Mouse (Mus musculus) retina, adult 2 months (tissue): ENCODE measurements around the gene Pgf.

Experiments
- DNase-seq: peaks from one replicate; pipeline ENCODE4 v3.0.0-alpha.2; 2012; ENCODE audit warnings: low read depth, low spot score

Gene Pgf

DNA sequence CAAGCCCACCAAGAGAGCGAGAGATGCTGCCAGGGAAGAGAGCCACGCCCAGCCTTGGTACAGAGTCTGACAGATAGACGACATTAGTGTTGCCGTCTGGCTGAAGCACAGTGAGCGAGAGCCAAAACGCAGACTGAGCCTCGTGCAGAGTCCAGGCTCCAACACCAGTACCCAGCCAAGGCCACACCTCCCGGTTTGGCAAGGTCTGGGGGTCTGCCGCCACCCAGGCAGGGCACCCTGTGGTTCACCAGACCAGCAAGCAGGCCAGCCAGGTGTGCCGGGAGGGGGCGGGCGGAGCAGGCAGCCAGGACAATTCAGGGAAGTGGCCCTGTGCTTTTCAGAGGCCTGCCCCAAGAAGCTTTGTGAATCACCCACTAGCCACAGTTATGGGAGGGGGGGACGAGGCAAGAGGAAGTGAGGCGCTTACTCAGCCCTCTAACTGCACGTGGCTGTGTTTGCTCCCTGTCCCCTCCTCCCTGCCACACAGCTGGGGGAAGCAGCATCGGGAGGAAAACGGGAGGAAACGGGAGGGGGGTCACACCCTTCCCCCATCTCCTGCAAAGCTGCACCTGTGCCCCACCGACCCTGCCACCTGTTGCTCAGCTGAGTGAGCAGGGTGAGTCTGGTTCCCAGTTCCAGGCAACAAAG is 15.0 kb upstream of the Pgf start:
- no peak for DNase-seq

DNA sequence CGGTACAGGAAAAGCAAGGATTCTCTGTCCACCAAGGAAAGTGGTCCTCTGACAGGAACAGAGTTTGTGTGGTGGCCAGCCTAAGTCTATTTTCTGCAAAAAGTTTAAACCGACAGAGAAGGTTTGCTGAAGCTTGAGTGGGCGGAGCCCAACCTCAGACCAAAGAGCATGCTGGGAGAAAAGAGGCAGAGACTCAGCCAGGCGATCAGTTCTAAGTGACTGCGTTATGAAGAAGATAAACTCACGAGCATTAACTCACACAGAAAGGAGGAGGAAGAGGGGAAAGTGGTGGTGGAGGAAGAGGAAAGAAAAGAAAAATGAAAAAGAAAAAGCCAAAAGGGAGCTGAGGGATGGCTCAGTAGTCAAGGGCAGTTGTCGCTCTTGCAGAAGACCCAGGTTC is 12.7 kb upstream of the Pgf start:
- no peak for DNase-seq

DNA sequence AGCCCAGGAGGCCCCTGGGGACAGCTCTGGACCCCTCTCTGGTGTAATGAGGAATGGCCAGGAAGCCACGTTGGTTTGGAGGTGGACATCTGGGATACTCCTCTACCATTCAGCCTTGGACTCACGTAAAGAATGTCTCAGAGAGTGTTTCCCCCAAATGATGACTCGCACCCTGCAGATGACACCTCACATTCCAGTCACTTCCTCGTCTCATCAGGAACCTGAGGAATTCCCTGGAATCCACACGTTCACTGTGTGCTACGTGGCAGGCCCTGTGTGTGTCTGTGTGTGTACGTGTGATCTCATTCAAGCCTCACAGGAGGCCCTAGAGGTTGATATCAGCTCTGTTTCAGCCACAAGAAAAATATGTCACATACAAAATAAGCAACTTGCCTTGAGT is 8.8 kb upstream of the Pgf start:
- no peak for DNase-seq

DNA sequence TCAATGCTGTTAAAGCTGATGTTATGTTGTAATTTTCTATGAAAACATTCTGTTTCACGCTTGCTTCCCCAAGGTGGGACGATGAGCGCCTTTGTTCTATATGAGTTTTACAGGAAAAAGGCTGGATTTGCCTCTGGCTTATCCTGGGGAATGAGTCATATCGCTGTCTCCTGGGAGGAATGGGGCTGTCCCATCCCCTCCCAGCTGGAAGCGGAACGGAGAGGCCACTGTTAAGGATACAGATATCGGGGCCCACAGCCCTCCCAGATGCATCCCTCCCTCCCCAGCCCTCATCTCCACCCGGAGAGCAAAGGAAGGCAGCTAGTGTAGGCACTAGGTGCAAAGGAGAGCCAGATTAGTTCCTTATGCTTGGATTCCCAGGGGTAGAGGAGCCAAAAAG is 8.2 kb upstream of the Pgf start:
- DNase-seq = no peak

DNA sequence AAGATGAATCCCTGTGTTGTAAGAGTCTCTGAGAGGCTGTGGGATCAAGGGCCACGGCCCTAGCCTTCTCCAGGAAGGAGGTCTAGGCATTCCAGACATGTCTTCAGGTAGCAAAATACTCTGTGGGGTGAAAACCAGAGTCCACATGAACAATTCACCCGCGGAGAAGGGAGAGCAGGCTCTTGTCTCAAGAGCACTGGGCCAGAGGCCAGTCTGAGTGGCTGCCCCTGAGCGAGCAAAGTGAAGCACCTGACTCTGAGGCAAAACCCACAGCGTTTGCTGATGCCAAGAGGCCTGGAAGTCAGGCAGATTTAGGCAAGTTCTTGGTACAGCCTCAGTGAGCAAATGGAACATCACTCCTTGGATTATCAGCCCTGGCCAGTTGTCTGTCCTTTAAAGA is 6.5 kb upstream of the Pgf start:
- DNase-seq = no peak

DNA sequence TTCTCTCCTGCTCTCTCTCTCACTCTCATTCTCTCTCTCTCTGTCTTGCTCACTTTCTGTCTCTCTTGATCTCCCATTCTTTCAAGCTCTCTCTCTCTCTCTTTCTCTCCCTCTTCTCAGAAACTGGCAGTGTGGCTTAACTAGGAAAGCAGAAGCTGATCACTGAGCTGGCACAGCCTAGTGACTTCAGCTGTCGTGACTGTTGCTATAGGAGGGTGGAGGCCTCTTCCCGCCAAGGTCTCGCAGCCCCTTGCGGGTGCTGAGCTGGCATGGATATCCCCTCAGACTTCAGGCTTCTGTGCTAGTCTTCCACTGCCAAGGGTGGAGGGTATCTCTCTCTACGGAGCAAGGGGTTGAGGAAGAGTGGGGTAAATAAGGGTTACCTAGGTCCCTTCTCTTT is 5.3 kb upstream of the Pgf start:
- no peak for DNase-seq

DNA sequence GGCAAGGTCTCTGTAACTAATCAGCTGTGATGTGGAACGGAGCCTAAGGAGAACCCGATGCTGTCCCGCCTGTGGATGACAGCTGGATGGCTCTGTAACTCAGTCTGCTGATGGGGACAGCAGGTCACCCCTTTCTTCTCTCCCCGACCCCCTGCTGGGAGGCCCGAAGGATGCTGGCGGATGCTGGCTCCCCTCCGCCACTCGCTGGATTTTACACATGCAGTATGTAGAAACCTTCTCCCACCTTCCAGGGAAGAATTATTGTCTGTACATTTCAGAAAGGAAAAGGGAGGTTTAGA is 4.7 kb upstream of the Pgf start:
- DNase-seq = no peak

DNA sequence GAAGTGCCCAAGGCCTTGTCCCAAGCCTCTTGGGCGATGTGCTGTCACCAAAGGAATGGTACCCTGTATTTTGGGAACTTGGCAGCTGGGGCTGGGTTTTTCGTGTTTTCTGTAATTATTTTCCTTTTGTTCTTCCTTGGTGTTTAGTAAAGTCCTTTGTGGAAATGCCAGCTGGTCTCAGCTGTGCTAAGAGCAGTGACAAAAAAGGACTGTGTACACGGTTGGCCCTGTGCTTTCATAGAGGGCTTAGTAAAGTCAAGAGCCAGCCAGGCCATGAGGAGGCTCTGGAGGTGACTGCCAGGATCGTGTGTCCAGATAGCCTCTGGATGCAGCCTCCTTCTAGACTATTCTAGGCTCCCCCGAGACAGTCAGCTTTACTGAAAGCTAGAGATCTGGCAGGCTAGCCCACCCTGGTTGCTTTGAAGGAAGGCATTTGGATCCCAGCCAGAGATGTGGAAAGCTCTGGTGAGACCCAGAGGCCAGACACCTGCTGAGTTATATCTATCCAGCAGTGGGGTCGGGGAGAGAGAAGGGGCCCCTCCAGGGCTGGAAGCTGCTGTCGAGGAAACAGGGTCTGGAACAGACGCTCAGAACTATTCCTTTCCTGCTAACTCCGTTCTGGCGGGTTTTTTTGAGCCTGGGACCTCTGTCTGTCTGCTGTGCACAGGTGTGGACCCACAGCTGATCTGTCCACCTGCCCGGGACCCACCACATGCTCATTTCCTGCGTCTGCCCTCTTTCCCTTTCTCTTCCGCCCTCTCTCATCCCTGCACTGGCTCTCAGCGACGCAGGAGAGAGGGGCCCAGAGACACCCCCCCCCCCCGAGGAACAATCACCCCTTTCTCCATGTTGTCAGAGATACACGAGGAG is 4.1 kb upstream of the Pgf start:
- DNase-seq = no peak

DNA sequence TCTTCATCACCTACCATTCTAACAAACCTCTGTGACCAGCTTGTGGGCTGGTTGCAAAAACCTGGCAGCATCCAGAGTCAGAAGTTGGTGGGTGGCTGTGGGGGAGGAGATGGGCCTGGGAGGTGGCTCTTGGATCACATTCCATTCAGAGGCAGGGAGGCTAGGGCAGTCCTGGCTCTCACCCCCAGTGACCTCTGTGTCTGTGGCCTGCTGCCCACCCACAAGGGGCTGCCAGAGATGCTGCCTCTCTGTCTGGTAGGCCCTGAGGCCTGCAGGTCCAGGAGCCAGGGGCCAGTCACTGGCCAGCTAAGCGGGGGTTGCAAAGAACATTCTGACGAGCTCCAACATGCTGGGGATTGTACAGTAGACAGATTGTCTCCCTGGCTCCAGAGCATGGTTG is 704 bp upstream of the Pgf start:
- DNase-seq = no peak

DNA sequence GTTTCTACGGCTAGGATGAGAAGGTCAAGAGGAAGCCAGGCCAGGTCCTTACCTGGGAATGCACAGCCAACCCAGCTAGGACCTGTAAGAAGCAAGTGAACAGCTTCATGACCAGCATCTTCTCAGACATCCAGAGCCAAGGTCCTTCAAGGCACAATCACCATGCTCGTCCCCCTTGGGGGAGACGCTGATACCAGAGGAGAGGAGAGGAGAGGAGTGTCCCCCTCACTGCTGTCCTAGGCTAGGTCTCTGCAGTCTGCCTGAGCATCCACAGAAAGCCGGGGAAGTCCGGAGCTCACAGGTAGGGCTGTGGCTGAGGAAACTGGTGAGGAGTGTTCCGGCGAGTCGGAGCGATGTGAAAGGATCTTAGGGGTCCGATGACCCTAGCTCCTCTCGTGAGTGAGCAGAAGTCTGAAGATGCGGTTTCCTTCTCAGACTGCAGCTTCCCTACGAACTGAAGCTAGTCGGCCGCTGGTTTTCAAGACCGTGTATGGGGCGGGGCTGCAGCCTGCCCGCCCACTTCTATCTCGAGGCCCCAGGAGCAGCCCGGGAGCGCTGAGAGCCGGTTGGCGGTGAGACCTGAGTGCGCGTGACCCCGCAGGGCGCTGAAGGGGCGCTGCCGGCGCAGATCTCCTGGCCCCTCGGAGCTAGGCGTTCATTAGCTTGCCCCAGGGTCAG is 605 bp downstream of the Pgf start:
- DNase-seq = no peak

DNA sequence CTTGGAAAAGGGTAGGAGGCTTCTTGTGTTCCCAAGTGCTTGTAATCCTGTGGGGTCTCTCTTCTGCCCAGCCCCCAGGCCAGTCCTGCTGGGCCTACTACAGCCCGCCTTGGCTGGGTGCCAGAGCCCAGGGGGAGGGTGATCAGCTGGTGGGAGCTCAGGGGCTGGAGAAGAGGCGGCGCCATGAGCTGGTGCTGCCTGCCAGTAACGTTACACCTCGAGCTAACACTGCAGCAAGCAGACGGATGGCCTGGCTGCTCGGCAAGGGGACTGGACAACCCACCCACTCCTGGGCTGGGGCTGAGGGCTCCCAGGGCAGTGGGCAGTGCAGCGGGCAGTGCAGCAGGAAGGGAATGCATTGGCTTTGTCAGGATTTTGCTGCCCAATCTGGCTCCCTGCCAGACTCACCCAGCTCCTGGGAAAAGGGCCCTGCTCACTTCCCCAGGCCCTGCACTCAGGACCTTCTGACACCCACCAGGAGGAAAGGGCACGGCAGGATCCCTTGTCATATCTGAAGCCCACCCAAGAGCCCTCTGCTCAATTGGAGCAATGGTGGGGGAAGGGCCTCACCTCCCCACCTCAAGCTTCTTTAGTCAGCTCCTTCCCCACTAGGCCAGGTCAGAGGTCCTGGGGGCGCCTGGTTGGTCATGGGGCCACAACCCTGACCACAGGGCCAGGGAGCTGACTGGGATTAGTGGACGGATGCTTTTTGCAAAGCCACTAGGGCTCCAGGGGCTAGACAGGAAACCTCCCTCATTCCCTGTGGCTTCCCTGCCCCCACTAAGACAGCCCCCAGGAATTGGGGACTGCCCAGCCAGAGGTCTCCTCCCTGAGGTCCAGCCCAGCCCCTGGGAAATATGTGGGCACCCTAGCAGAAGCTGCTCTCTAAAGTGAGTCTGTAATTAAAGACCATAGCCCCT is 1.4 kb downstream of the Pgf start:
- DNase-seq = no peak

DNA sequence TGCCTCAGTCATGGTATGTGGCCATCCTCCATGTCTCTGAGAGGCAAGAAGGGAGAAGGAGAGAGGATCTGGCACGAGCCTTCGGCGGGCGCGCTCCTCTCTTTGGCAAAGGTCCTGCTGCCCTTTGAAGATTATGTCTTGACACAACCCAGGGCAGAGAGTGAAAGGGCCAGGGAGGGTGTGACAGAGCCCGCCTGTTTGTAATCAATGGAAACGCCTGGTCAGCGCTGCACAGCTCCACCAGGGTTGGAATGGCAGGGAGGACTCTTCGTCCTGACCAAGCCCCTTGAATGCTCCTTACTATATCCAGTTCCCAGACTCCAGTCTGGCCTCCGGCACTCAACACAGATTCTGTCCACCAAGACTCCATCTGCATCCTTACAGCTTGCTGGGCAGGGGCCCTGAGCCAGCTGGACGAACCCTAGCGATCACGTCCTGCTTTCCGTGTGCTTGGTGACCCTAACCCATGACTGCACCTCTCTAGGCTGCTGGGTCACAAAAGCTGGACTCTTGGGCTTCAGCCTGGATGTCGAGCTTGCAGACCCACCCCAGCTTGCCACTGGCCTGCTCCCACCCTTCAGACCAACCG is 2.4 kb downstream of the Pgf start:
- no peak for DNase-seq

DNA sequence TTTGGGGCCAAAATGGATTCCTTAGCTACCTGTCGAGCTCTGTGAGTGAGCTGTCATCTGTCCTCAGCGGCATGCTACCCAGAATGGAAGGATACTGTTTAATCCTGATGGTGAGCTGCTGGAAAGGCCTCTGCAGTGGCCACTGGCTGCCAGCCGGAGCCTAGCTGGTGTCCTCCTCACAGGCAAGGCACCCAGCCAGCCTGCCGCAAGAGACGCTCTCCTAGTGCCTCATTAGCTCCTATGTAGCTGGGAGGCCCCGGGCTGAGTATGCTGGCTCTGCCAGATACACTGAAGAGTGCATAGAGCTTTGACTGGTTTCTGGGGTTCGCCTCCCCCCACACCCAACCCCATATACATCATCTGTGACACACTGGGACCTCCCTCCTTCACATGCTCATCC is 3.6 kb downstream of the Pgf start:
- DNase-seq = no peak

DNA sequence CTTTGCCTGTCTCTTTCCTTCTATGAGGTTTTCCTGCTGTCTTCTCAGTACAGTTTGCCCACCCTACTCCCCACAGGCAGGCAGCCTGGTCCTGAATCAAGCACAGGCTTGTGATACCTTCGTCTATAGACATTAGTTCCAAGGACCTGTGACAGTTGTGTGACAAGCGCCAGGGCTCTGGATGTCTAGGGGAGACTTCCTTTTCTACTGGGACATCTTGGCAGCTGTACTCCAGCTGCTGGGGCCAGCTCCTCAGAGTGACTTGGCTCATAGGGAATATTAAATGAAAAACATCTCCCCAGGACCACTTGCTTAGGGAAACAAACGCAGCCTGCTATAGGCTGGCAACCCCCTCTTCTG is 6.7 kb downstream of the Pgf start:
- no peak for DNase-seq

DNA sequence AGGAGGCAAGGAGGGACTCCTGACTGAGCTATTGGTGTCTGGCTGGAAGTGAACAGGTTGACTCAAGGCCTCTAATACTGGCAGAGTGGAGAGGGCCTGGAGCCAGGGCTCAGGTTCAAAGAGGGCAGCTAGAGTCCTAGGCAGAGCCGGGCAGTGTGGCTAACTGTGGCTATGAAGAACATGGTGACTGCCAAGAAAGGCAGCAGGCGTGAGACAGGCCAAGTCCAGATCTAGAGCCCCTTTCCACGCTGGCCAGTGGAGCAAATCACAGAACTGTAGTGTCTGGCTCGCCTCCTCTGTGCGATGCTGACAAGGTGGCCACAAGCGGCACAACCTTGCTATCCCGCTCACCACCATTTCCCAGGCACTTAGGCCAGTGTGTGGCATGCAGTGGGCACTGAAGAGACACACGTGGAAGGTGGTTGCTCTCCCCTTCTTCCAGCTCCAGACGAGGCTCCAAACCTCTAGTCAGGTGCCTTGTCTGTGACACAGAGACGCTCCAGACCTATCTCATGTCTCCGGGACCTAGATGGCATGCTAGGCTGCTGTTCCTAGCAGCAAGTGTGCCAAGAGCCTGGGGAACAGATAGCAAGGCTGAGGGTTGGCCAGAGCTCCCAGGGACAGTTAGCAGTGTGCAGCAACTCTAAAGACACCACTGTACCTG is 7.2 kb downstream of the Pgf start:
- DNase-seq = no peak

DNA sequence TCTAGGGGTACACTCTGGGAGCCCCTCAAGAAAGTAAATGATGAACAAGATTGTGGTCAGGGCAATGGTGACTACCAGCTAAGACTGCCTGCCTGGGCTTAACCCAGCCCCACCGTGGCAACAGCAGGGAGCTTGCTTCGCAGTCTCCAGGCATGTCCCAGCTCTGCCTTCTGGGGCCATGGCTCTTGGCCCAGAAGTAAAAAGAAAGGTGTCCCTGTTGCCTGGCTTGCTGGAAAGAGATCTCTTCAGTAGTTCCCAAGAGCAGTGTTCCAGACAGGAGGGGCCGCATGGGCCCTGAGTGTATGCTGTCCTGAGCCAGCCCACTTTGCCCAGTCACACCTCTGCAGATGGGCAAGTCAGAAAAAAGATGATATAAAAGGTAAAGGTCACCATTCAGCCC is 7.7 kb downstream of the Pgf start:
- DNase-seq = no peak

DNA sequence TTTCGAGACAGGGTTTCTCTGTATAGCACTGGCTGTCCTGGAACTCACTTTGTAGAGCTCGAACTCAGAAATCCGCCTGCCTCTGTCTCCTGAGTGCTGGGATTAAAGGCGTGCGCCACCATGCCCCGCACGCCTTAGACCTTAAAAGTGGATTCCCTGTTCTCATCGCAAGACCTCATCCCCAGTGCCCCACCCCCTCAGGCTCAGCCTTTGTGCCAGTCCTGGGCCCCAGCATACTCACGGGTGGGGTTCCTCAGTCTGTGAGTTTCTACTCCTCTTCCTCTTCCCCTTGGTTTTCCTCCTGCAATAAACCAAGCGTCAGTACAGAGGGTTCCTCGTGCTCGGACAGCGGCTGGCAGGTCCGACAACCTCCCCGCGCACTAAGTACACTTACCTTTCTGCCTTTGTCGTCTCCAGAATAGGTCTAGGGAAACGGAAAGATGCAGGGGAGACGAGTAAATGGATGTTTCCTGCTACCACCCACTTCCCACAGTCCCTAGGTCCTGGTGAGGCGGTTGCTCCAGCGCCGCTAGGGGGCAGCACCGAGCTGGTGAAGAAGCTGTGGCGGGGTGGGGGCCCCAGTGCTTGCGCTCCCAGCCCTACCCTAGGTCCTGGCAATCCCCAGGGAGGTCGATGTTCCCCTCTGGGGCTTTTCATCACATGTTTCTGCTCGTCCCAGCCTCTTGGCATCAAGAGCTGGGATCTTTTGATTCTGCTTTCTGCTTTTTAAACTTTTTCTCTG is 8.3 kb downstream of the Pgf start:
- DNase-seq = peak; percentile 59

DNA sequence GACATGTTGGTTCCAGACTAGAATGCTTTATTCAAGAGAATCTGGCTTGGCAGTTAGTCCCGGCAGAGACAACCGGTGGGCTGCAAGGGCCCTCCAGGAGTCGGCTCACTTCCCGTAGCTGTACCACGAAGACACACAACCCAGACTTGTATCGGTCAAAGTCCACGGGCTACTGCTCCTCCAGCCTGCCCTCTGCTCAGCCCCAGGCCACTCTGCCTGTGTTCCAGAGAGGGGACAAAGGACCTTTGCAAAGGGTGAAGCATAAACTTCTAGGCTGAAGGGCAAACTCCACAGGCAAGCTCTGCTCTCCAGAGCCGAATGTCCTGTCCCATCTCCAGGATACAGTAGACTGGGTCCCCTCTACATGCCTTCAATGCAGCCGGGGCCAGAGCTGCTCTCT is 11.0 kb downstream of the Pgf start:
- no peak for DNase-seq

DNA sequence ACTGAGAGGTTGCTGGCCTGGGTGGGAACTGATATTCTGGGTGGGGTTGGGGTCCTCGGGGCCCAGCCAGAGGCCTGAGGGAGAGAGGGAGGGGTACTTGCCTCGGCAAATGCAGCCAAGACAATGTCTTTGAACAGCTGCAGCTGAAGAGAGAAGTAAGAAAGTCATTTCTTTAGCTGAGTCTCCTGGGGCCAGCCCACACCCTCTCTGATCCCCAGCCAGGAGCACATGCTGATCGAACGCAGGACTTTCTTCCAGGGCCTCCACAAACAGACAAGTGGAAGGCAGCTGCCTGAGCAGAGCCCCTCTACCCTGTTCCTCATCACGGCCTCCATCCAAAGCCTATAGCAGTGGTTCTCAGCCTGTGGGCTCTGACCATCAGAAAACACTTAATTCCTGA is 12.6 kb downstream of the Pgf start:
- DNase-seq = no peak

DNA sequence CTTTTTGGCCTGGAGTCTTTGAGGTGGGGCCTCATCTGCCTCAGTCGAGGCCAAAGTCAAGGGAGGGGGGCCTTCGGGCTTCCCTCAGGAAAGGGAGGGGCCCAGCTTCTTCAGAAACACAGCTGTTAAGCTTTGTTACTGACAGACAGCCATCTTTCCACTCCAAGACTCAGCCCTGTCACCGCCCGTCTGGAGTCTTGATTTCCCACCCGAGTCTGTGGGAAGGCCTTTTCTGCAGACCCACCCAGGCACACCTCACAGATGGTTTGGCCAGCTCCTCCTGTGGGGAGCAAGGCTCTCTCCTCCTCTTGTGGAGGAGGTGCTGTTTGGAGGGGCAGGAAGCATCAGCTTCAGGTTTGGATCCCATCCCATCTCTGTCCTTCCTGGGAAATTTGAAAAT is 18.0 kb downstream of the Pgf start:
- DNase-seq = no peak

DNA sequence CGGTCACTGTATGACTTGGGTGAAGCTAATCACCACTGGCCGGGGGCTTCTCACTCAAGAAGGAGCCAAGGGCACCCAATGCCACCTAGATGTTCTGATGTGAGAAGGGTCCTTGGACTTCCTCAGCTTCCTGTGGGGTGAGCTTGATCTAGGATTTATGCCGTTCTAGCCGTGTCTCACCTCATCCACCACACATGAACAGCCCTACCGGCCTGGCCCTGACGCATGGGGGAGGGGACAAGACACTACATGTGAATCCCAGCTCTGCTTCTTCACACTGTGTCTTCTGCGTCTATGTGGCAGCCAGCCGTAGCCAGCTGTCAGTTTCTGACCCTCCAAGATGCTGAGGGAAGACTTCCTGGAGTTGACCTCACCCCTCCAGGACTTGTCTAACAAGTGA is 18.8 kb downstream of the Pgf start:
- DNase-seq = no peak
